Mouse (Mus musculus): ENCODE data around the gene Zfp53. TPM values are rescaled to one million over a fixed set of nuclear protein-coding genes. Genes with fewer than 3 reads are reported as not detected.
A peak's percentile ranks its signal among the peaks of the same experiment; 100 is the strongest.
"Not testable (repeated sequence)": the region's sequence is repeated elsewhere in the genome, so short reads cannot be mapped to it uniquely, and the experiment has no call there.

Gene Zfp53
- total RNA-seq (2015; ENCODE audit: low replicate concordance) (2.1 and 11.5 TPM in 2 replicates), total RNA-seq (2017; ENCODE audit: low replicate concordance) (3.3 and 9.1 TPM in 2 replicates)

- ATAC-seq (replicated peaks; ENCODE audit: low FRiP score, poor library complexity, severe bottlenecking): peak; percentile 98
Observed at GRCm38 (mm10) chr17:21488760-21489499, at the start of gene Zfp53. Gene Zfp53 (plus strand): TSS chr17:21488998.

- ATAC-seq (replicated peaks; ENCODE audit: low FRiP score, poor library complexity, severe bottlenecking): peak; percentile 74
Observed at GRCm38 (mm10) chr17:21449669-21450068, 39.1 kb upstream of the Zfp53 start.

- ATAC-seq (replicated peaks; ENCODE audit: low FRiP score, poor library complexity, severe bottlenecking): peak; percentile 99
Observed at GRCm38 (mm10) chr17:21450138-21450704, 38.6 kb upstream of the Zfp53 start, which contains the start of gene Zfp51. Gene Zfp51 (plus strand): TSS chr17:21450374.

GRCm38 (mm10) chr17:21463550-21463949 is 25.2 kb upstream of the Zfp53 start:
- ATAC-seq (replicated peaks; ENCODE audit: low FRiP score, poor library complexity, severe bottlenecking): no peak

- peak; percentile 43 for ATAC-seq (replicated peaks; ENCODE audit: low FRiP score, poor library complexity, severe bottlenecking)
Observed at GRCm38 (mm10) chr17:21472032-21472652, 16.7 kb upstream of the Zfp53 start.

GRCm38 (mm10) chr17:21472653-21473307 is 16.0 kb upstream of the Zfp53 start:
- peak; percentile 81 for ATAC-seq (replicated peaks; ENCODE audit: low FRiP score, poor library complexity, severe bottlenecking)

- 0 out of 2 replicates have a peak, but pooled peaks have one; percentile 37 for ATAC-seq (replicated peaks; ENCODE audit: low FRiP score, poor library complexity, severe bottlenecking)
Observed at GRCm38 (mm10) chr17:21473362-21474190, 15.2 kb upstream of the Zfp53 start.

GRCm38 (mm10) chr17:21474729-21475128 is 14.1 kb upstream of the Zfp53 start:
- ATAC-seq (replicated peaks; ENCODE audit: low FRiP score, poor library complexity, severe bottlenecking): not testable (repeated sequence)

- ATAC-seq (replicated peaks; ENCODE audit: low FRiP score, poor library complexity, severe bottlenecking): not testable (repeated sequence)
Observed at GRCm38 (mm10) chr17:21475290-21475689, 13.5 kb upstream of the Zfp53 start.

GRCm38 (mm10) chr17:21476351-21476750 is 12.4 kb upstream of the Zfp53 start:
- ATAC-seq (replicated peaks; ENCODE audit: low FRiP score, poor library complexity, severe bottlenecking): not testable (repeated sequence)

GRCm38 (mm10) chr17:21478103-21478777 is 10.6 kb upstream of the Zfp53 start:
- ATAC-seq (replicated peaks; ENCODE audit: low FRiP score, poor library complexity, severe bottlenecking): not testable (repeated sequence)

- no peak for ATAC-seq (replicated peaks; ENCODE audit: low FRiP score, poor library complexity, severe bottlenecking)
Observed at GRCm38 (mm10) chr17:21489500-21490001, 753 bp downstream of the Zfp53 start.

- no peak for ATAC-seq (replicated peaks; ENCODE audit: low FRiP score, poor library complexity, severe bottlenecking)
Observed at GRCm38 (mm10) chr17:21501365-21501764, 12.6 kb downstream of the Zfp53 start.

- no peak for ATAC-seq (replicated peaks; ENCODE audit: low FRiP score, poor library complexity, severe bottlenecking)
Observed at GRCm38 (mm10) chr17:21504524-21504923, 15.7 kb downstream of the Zfp53 start.

GRCm38 (mm10) chr17:21506258-21506657 is 17.5 kb downstream of the Zfp53 start:
- ATAC-seq (replicated peaks; ENCODE audit: low FRiP score, poor library complexity, severe bottlenecking): no peak

GRCm38 (mm10) chr17:21509756-21510155 is 21.0 kb downstream of the Zfp53 start:
- no peak for ATAC-seq (replicated peaks; ENCODE audit: low FRiP score, poor library complexity, severe bottlenecking)

GRCm38 (mm10) chr17:21515403-21516105 is 26.8 kb downstream of the Zfp53 start:
- peak; percentile 73 for ATAC-seq (replicated peaks; ENCODE audit: low FRiP score, poor library complexity, severe bottlenecking)
